Mouse (Mus musculus) liver, embryonic 14.5 days (tissue): ENCODE measurements around the gene Arpc1a. TPM values are rescaled to one million over a fixed set of nuclear protein-coding genes. Genes with fewer than 3 reads are reported as not detected.

Source experiments
- ATAC-seq: fragments of 200-750 bp; cut with Nextera tagmentation; 2 replicates; pipeline ENCODE4 v1.8.0; 2017; ENCODE audit warnings: moderate number of reproducible peaks, mild to moderate bottlenecking, moderate library complexity; ENCODE audit not compliant: insufficient read depth
- DNase-seq, 3 experiments: peaks; one replicate each; pipeline ENCODE4 v3.0.0-alpha.2; 2012 to 2013; ENCODE audit warnings: low read depth in 3 of 3, low spot score in 3 of 3
- H3K27ac ChIP-seq: fragments of 300-500 bp; sonication (generic); 2 replicates; pipeline ENCODE4 v1.5.1; 2014; ENCODE audit warnings: moderate library complexity, mild to moderate bottlenecking, control low read depth, inconsistent platforms
- H3K27me3 ChIP-seq: fragments of 300-500 bp; sonication (generic); 2 replicates; pipeline ENCODE4 v1.6.1; 2014; ENCODE audit warnings: mild to moderate bottlenecking, low read length, moderate library complexity; ENCODE audit not compliant: control insufficient read depth, insufficient read depth
- H3K36me3 ChIP-seq: fragments of 300-500 bp; sonication (generic); replicated peaks from 2 replicates; pipeline ENCODE4 v1.6.1; 2014; ENCODE audit warnings: low read depth; ENCODE audit not compliant: control insufficient read depth, insufficient read depth
- H3K4me1 ChIP-seq, 2 experiments: fragments of 200-500 bp in 1 of 2; fragments of 300-500 bp in 1 of 2; sonication (generic) in 1 of 2; replicated peaks; 2 replicates each; pipeline ENCODE4 v1.6.1; 2012 to 2014; ENCODE audit warnings: antibody characterized with exemption in 1 of 2, inconsistent platforms in 1 of 2, low read length in 1 of 2; ENCODE audit not compliant: control insufficient read depth in 2 of 2, insufficient read depth in 2 of 2
- H3K4me2 ChIP-seq: fragments of 300-500 bp; sonication (generic); 2 replicates; pipeline ENCODE4 v1.6.1; 2014; ENCODE audit warnings: low read depth, mild to moderate bottlenecking, control low read depth, moderate library complexity
- H3K4me3 ChIP-seq, 2 experiments: fragments of 200-500 bp in 1 of 2; fragments of 300-500 bp in 1 of 2; sonication (generic) in 1 of 2; 2 replicates each; pipeline ENCODE4 v1.5.1; 2012 to 2014; ENCODE audit warnings: low read depth in 2 of 2, low read length in 2 of 2, mild to moderate bottlenecking in 2 of 2, control low read depth in 1 of 2, inconsistent platforms in 1 of 2, moderate library complexity in 1 of 2; ENCODE audit not compliant: insufficient read depth in 1 of 2
- H3K9ac ChIP-seq: fragments of 300-500 bp; sonication (generic); replicated peaks from 2 replicates; pipeline ENCODE4 v1.6.1; 2014; ENCODE audit warnings: mild to moderate bottlenecking, control low read depth, moderate library complexity
- H3K9me3 ChIP-seq: fragments of 300-500 bp; sonication (generic); 2 replicates; pipeline ENCODE4 v1.6.1; 2016; ENCODE audit warnings: low read length, mixed read lengths; ENCODE audit not compliant: control insufficient read depth
- CTCF ChIP-seq: IDR thresholded peaks from 2 replicates; pipeline ENCODE4 v1.5.1; 2016; ENCODE audit warnings: antibody characterized with exemption, low read depth, control low read depth
- EP300 ChIP-seq: IDR thresholded peaks from 2 replicates; pipeline ENCODE4 v1.6.1; 2016; ENCODE audit warnings: antibody characterized with exemption, low read depth
- WGBS: fragments of 180-500 bp; shearing (Covaris S2); extraction: QIAGEN DNeasy Blood & Tissue Kit; methylation state at CpG from one replicate; pipeline ENCODE4 v1.1.7; 2014; ENCODE audit not compliant: insufficient replicate concordance; 5-methylcytosine and 5-hydroxymethylcytosine counted together
- polyA plus RNA-seq, 2 experiments: library from polyadenylated mRNA; depleted of rRNA in 1 of 2; stranded (reverse) in 1 of 2; unstranded in 1 of 2; fragments of >200 nt; fragmentation: Nextera tagmentation in 1 of 2; extraction: Ambion mirVana in 1 of 2; gene quantifications; 2 replicates each; pipeline versions ENCODE4 v1.2.1 to v1.2.3; 2012 to 2014

Gene Arpc1a
- polyA plus RNA-seq, 2 experiments, result 47.2 to 51.5 TPM

GRCm38 (mm10) chr5:145102706-145103105 is 19.1 kb downstream of the Arpc1a start:
- H3K9me3 ChIP-seq, result no peaks in the 10 kb centered on the region
- no peak overlapping the region for H3K4me3 ChIP-seq
- H3K27ac ChIP-seq, result no peak overlapping the region
- peaks cover 41% of the 10 kb centered on the region for H3K36me3 ChIP-seq
- peak; percentile 45; the same call in 1 of the 2 replicates for ATAC-seq
- H3K9ac ChIP-seq, result no peak overlapping the region
- H3K4me2 ChIP-seq, result no peak overlapping the region
- no peak for DNase-seq
- no peaks in the 10 kb centered on the region for H3K4me1 ChIP-seq
- H3K27me3 ChIP-seq, result no peaks in the 10 kb centered on the region
- WGBS, result 28% methylated on average over 4 of the region's 4 CpGs
- no peak for TF ChIP-seq EP300
- no peak for TF ChIP-seq CTCF

GRCm38 (mm10) chr5:145104328-145104727 is 20.7 kb downstream of the Arpc1a start:
- WGBS, result 83% methylated on average over 9 of the region's 9 CpGs
- Histone ChIP-seq H3K4me2 (no peak overlapping the region), H3K4me1 (no peaks in the 10 kb centered on the region), H3K27ac (no peak overlapping the region), H3K9me3 (no peaks in the 10 kb centered on the region), H3K36me3 (peaks cover 41% of the 10 kb centered on the region), H3K9ac (no peak overlapping the region), H3K4me3 (no peak overlapping the region), H3K27me3 (no peaks in the 10 kb centered on the region)
- no peak for TF ChIP-seq EP300
- TF ChIP-seq CTCF, result no peak
- DNase-seq, result no peak
- ATAC-seq, result no peak

GRCm38 (mm10) chr5:145105694-145106275 is 22.2 kb downstream of the Arpc1a start:
- WGBS, result 80% methylated on average over 9 of the region's 9 CpGs
- H3K4me2 ChIP-seq, result no peak overlapping the region
- DNase-seq (no peak), ATAC-seq (no peak)
- H3K27me3 ChIP-seq, result no peaks in the 10 kb centered on the region
- TF ChIP-seq EP300 (no peak), CTCF (no peak)
- peaks cover 37% of the 10 kb centered on the region for H3K36me3 ChIP-seq
- no peak overlapping the region for H3K27ac ChIP-seq
- no peaks in the 10 kb centered on the region for H3K9me3 ChIP-seq
- no peaks in the 10 kb centered on the region for H3K4me1 ChIP-seq
- no peak overlapping the region for H3K4me3 ChIP-seq
- H3K9ac ChIP-seq, result no peak overlapping the region

- no peak for ATAC-seq
- Histone ChIP-seq H3K4me3 (no peak overlapping the region), H3K36me3 (peaks cover 14% of the 10 kb centered on the region; the same call in 1 of the 2 replicates), H3K27me3 (no peaks in the 10 kb centered on the region), H3K9me3 (no peaks in the 10 kb centered on the region), H3K4me1 (no peaks in the 10 kb centered on the region), H3K27ac (no peak overlapping the region), H3K9ac (no peak overlapping the region), H3K4me2 (no peak overlapping the region)
- DNase-seq, result no peak
- TF ChIP-seq EP300 (no peak), CTCF (no peak)
- WGBS, result 63% methylated on average over 6 of the region's 6 CpGs
Measured at GRCm38 (mm10) chr5:145110401-145110800, 26.8 kb downstream of the Arpc1a start.

GRCm38 (mm10) chr5:145112566-145112965 is 28.9 kb downstream of the Arpc1a start:
- WGBS, result 68% methylated on average over 8 of the region's 8 CpGs
- no peak for ATAC-seq
- TF ChIP-seq CTCF (no peak), EP300 (no peak)

More at GRCm38 (mm10) chr5:145112566-145112965, 28.9 kb downstream of the Arpc1a start:
- no peak overlapping the region for H3K27ac ChIP-seq
- DNase-seq, result no peak
- H3K9me3 ChIP-seq, result no peaks in the 10 kb centered on the region
- no peak overlapping the region for H3K9ac ChIP-seq
- no peak overlapping the region for H3K4me3 ChIP-seq
- H3K27me3 ChIP-seq, result no peaks in the 10 kb centered on the region
- H3K36me3 ChIP-seq, result peaks cover 7% of the 10 kb centered on the region; the same call in 1 of the 2 replicates
- no peaks in the 10 kb centered on the region for H3K4me1 ChIP-seq
- no peak overlapping the region for H3K4me2 ChIP-seq
